Mouse (Mus musculus) erythroid progenitor cell, adult 5-6 weeks (primary cell): ENCODE data around the gene Chd6. TPM values are rescaled to one million over a fixed set of nuclear protein-coding genes. Genes with fewer than 3 reads are reported as not detected.

ENCODE experiments used
- ATAC-seq: replicated peaks from 2 replicates; pipeline ENCODE4 v1.8.0; 2016; ENCODE audit warnings: moderate number of reproducible peaks, mild to moderate bottlenecking, moderate TSS enrichment, inconsistent platforms; ENCODE audit not compliant: poor library complexity, low FRiP score, severe bottlenecking
- total RNA-seq, 2 experiments: library from RNA; stranded (forward) in 1 of 2; stranded (reverse) in 1 of 2; fragments of 150-400 nt in 1 of 2; fragments of 186-747, 209-891 nt in 1 of 2; gene quantifications; 2 replicates each; pipeline versions ENCODE4 v1.2.3 to v1.2.4; 2015 to 2017; ENCODE audit warnings: low replicate concordance in 2 of 2

Chd6 gene
- 33.5 and 45.8 TPM in 2 replicates for total RNA-seq (2015; ENCODE audit: low replicate concordance)
- total RNA-seq (2017; ENCODE audit: low replicate concordance), result 30.5 and 33.4 TPM in 2 replicates

DNA sequence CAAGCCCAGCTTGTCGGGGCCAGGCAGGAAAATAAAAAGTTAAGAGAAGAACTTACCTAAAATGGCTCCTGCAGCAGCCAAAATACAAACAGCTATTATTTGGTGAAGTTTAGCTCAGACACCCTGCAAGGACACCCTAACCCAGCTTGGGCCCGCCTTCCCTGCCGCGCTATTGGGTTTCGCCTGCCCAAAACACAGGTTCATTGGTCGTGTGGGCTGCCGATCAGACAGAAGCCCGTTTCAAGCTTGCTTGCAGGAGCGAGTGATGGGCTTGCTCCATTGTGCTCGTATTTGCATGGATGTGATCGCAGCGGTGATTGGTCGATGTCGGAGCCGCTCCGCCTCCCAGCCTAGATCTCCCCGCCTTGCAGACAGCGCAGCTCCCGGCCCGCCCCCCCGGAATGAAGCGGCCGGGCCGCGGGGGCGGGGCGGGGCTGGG lies at the start of gene Chd6:
TSS of gene Chd6 (minus strand) at position 143 of the 439 bp plus-strand sequence.
- peak; percentile 99 for ATAC-seq

- ATAC-seq, result no peak
Observed at GRCm38 (mm10) chr2:161150004-161150842, 41.3 kb upstream of the Chd6 start.

DNA sequence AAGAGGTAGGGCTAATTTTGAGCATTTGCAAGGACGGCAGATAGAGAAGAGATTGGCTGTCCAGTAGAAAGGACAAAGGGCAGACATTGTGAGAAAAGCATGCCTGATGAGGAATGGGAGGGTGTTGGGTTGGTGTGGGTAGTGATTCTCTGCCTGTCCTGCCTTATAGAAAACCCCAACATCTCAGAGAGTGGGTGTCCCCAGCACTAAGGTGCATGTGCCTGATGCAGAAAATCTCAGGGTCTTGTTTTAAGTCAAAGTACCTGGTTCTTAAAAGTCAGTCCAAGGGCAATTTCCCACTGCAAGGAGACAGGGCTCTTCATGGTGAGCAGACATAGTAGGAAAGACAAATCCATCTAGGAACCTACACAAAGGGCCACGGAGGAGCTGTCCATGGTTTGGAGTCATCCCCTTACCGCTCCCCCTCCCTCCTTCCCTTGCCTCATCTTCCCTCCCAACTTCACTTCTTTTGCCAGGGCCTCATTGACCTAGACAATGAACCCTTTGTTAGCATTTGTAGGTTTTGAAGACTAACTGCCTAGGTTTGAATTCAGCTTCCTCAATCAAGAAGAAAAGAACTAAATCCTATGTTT lies 39.6 kb upstream of the Chd6 start:
- no peak for ATAC-seq

DNA sequence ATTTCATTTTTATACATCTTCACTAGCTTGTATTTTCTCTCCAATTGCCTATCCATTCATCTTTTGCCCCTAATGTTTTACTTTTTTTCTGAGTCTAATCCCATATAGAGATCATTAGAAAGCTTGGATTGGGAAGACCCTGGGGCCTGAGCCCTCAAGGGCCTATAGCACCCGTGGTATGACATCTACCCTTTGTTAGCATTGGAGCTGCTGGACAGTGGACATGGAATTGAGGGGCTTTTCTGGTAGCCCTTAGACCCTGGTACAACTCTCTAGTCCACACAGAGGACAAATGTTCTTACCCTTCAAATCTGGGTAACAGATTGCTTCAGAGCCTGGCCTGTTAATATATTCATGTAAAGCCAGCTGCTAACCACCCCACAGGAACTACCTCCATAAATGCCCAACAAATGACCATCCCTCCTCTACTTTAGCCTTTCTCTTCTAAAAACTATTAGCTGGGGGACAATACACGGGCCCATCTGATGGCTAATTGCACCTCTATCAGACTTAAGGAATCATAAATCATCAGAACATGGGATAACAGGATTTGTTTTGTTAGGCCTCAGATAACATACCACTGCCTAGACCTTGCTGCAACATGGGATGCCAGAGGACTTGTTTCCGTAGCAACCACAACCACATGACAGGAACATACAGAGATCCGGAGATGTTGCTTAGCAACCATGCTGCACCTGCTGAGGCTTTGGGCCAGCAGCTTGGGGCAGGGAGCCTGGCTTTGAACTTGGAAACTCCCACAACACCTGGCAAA lies 39.0 kb upstream of the Chd6 start:
- ATAC-seq, result no peak

GRCm38 (mm10) chr2:161144799-161145198 lies 35.9 kb upstream of the Chd6 start:
- ATAC-seq, result no peak

GRCm38 (mm10) chr2:161138672-161139536 lies 30.0 kb upstream of the Chd6 start:
- no peak for ATAC-seq

GRCm38 (mm10) chr2:161136999-161137398 lies 28.1 kb upstream of the Chd6 start:
- ATAC-seq, result no peak

GRCm38 (mm10) chr2:161128367-161129111 lies 19.7 kb upstream of the Chd6 start:
- no peak for ATAC-seq

- ATAC-seq, result peak; percentile 50; the same call in 1 of the 2 replicates
Observed at GRCm38 (mm10) chr2:161112011-161112410, 3.1 kb upstream of the Chd6 start.

DNA sequence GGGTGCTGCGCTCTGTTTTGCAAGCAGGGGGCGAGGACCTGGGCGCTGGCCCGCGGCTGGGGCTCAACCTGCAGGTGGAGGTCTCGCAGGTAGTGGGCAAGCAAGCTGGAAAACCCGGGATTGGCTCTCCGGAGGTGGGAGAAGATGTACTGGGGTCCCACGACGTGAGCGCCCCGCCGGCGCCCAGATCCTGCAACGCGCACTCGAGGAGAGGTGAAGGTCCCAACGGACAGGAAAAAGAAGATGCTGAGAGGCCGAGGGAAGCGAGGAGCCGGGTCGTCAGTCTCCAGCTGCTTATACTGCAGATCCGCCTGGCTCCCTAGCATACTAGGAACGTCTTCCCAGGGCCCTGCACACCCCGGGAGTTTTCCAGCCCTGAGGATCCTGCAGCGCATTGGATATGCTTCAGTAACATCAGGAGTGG lies 535 bp upstream of the Chd6 start:
- no peak for ATAC-seq

GRCm38 (mm10) chr2:161108085-161108927 lies 569 bp downstream of the Chd6 start:
- ATAC-seq, result no peak

DNA sequence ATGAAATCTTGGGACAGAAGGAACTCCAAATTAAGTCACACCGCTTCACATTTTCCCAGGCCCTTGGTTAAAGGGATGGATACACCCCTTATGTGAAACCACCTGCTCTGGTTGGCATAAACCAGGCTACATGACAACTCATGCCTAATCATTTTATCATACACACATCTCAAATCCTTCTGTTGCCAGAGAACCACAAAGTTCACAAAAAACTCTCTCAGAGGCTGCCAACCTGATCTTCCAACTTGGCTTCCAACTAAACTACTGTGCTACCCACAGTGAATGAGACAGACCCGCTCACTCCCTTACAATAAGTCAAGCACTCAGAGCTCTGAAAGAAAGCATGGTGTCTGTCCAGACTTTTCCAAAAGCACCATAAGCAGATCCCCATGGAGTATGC lies 1.6 kb downstream of the Chd6 start:
- ATAC-seq, result no peak

DNA sequence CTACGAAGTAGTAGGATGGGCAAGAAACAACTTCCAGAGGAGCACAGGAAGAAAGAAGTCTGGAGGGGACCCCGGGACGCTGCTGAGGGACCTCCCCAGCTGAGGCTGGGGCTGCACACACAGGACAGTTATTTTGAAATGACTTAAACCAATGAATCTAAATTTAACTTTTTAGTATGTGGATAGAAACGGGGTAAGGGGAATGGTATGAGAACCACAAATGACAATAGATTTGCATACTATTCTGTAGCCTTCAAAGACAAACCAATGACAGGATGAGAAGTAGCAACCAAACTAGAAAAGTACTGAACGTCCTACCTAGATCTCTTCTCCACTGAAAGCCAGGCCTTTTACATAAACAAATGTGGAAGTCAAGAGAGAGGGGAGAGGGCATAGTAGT lies 5.1 kb downstream of the Chd6 start:
- ATAC-seq, result no peak

- ATAC-seq, result no peak
Observed at GRCm38 (mm10) chr2:161102102-161102501, 6.8 kb downstream of the Chd6 start.

DNA sequence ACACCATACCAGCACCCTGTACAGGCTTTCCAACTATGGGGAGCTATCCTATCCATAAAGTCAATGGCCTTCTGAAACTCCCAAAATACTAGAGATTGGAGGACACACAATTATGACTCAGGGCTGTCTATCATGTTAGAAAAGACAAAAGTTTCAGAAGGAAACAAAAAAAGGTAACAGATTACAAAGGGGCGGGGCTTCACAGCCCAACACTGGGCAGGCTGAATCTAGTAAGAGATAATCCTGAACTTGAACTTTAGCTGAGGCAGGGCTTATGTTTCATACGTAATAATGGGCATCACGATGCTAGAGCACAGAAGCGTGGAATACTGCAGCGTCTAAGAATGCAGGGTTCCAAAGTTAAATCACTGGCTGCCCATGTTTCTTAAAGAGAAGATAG lies 11.1 kb downstream of the Chd6 start:
- no peak for ATAC-seq

- no peak for ATAC-seq
Observed at GRCm38 (mm10) chr2:161090746-161091405, 18.0 kb downstream of the Chd6 start.

DNA sequence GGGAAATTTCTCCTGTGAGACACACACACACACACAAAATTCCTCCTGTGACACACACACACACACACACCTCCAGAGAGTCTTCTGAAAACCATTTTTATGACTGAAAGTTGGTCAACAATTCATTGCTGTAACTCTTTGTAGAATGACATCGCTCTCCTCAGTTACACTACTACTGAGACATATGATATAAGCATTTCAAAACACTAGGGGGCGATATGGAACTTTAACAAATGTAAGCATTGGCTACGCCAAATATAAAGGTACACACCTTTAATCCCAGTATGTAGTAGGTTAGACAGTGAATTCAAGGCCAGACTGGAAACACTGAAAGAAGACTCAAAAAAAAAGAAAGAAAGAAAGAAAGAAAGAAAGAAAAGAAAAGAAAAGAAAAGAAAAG lies 18.7 kb downstream of the Chd6 start:
- ATAC-seq, result 0 out of 2 replicates have a peak, but pooled peaks have one; percentile 34
